Mouse (Mus musculus) brain, embryonic 14.5 days (tissue): ENCODE results near the gene Pvr. TPM values are rescaled to one million over a fixed set of nuclear protein-coding genes. Genes with fewer than 3 reads are reported as not detected.

ENCODE experiments used
- DNase-seq: peaks from one replicate; pipeline ENCODE4 v3.0.0-alpha.2; 2011; ENCODE audit warnings: low read depth
- CTCF ChIP-seq: fragments of 200-500 bp; IDR thresholded peaks from 2 replicates; pipeline ENCODE4 v1.5.1; 2012; ENCODE audit warnings: inconsistent platforms, mild to moderate bottlenecking, moderate library complexity, borderline replicate concordance; ENCODE audit not compliant: insufficient read depth, insufficient read length; ENCODE audit errors: extremely low read depth
- POLR2A ChIP-seq: fragments of 200-500 bp; IDR thresholded peaks from 2 replicates; pipeline ENCODE4 v1.6.1; 2012; ENCODE audit warnings: mild to moderate bottlenecking, inconsistent platforms, borderline replicate concordance; ENCODE audit not compliant: poor library complexity, insufficient read depth, insufficient read length, severe bottlenecking; ENCODE audit errors: extremely low read depth
- polyA plus RNA-seq: library from polyadenylated mRNA; depleted of rRNA; stranded (reverse); fragments of >200 nt; gene quantifications from 2 replicates; pipeline ENCODE4 v1.2.3, GENCODE M21; 2012; rRNA removed

Pvr gene
- polyA plus RNA-seq, result 8.1 and 11.9 TPM in 2 replicates

DNA sequence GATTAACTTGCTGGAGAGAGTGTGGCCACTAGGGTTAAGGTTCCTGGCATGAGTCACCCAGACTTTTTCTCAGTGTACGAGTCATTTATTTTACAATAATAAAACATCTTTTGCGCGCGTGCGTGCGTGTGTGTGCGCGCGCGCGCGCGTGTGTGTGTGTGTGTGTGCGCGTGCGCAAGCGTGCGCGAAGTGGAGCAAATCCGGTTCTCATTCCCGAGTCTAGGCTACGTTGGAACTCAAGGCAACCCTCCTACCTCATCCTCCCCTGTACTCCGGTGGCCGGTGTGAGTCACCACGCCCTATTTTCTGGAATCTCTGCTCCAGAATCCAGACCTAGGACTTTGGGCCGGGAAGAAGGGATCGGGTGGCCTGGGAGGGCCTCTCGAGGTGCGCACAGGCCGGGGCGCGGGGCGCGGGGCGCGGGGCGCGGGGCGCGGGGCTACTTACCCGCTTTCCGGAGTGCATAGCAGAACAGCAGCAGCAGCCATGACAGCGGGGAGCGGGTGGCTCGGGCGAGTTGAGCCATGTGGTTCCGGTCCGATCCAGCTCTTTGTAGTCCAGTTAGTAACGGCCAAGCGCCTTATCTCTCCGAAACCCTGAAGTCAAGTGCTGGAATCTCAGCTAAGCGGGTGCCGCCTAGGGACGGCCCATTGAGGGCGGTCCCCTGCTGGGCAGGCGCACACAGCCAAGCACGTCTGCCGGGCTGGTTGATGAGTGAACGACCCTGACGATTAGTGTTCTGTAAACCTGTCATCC, at the start of gene Pvr:
TSS of gene Pvr (minus strand) at position 655 of the 756 bp plus-strand sequence.
- DNase-seq, result peak; percentile 86
- TF ChIP-seq POLR2A, result no peak
- TF ChIP-seq CTCF, result peak; percentile 10; the same call in 1 of the 2 replicates

DNA sequence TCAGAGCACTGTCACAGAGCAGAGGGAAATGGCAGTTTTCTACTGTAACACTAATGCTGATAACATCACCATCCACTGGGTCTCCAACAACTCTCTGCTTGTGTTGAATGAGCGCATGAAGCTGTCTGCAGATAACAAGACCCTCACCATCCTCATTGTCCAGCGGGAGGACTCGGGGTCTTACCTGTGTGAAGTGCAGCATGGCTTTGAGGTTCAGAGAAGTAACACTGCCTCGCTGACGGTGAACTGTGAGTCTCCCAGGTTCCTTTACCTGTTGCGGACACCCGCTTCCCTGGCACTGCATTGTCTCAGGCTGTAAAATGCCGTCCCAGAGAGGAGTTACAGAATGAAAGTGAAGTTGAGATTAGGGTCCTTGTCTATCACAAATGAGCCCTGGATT, 49.2 kb upstream of the Pvr start:
- DNase-seq, result no peak
- TF ChIP-seq POLR2A, result no peak
- no peak for TF ChIP-seq CTCF

DNA sequence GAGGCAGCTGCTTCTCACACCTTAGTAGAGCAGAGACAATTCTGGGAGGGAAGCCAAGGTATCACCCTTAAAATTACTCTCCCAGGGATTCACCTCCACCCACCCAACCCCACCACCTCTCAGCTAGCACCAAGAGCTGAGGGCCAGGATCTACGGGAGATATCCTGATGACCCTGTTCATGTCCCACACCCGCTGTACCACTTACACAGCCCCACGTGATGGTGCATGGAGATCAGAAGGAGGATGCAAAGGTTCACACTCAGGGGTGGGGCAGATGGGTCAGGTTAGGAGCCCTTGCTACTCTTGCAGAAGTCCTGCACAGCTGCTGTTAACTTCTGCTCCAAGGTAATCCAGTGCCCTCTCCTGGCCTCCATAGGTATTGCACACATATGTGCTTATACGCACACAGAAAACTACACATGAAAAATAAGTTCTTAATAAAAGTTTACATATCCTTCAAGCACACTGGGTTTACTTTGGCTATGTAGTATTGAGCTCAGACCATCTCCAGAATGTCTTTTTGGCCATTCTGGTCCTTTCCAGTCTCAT, 48.7 kb upstream of the Pvr start:
- DNase-seq, result no peak

DNA sequence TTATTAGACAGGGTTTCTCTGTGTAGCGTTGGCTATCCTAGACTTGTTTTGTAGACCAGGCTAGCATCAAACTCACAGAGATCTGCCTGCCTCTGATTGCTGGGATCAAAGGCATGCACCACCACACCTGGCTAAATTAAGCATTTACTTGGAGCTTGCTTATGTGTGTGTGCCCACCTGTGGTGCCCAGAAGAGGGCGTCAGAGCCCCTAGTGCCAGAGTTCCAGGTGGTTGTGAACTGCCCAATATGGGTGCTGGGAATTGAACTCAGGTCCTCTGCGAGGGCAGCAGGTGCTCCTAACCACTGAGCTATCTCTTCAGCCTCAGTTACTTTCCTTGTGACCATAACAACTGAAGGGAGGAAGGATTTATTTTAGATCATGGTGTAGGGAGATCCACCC, 48.1 kb upstream of the Pvr start:
- DNase-seq, result no peak
- no peak for TF ChIP-seq POLR2A
- TF ChIP-seq CTCF, result no peak

More for the DNA sequence above, 48.7 kb upstream of the Pvr start:
- TF ChIP-seq POLR2A (no peak), CTCF (no peak)

DNA sequence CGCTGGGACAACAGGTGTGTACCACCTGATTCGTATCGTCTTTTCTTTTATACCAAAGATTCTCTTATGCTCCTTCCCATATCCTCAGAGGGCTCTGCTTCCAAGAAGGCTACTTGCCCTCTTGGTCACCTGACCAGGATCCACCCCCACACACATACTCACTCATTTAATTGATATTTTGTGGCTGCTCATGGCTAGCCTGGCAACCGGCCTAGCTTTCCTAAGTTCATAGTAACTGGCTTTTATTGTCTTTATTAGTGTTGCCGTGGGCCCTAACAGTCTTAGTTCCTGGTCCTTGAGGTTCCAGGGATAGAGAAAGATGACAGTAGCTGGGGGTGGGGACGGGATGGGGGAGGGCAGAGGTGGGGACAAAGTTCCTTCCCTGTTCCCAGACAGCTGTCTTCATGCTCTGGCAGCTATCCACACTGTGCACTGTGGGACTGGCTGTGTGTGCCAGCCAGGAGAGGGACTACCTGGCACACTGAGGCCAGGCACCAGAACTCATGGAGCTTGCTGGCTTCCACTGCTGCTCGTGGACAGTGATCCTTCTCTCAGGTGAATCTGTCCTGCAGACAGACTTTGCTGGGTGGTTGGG, 44.1 kb upstream of the Pvr start, which contains the start of gene Ceacam20:
TSS of gene Ceacam20 (plus strand) at position 428 of the 595 bp plus-strand sequence.
- no peak for DNase-seq
- TF ChIP-seq CTCF, result no peak
- TF ChIP-seq POLR2A, result no peak

DNA sequence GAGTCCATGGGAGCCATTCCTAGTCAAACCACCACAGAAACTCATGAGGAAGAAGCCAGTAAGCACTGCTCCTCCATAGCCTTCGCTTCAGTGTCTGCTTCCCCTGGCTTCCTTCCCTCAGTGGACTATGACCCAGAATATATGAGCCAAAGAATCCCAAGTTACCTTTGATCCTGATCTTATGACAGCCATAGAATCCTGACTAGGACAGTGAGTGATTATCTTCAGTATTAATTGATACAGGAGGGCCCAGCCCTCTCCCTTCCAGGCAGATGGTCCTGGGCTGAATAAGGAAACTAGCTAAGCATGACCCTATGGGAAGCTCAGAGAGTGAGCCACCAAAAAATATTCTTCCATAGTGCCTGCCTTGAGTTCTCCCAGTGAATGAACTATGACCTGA, 41.5 kb upstream of the Pvr start:
- no peak for TF ChIP-seq CTCF
- no peak for TF ChIP-seq POLR2A
- DNase-seq, result no peak

DNA sequence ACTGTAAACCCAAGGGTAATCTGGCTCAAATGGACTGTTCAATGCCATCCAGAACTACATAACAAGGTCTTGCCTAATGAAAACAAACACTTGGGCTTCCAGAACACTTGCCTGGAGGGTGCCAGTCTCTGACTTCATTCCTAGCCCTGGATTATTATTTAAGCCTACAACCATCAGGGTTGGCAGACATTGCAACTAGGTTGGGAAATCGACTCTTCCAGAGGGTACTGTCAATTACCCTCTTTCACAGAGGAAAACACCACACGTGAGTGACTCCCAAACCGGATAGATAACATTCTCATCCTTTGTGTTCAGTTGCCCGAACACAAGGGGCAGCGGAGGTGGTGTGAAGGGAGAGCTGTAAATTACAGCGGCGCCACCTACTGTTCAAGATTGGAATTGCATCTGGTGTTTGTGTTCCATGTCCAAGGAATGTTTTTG, 35.4 kb upstream of the Pvr start:
- DNase-seq, result peak; percentile 87
- TF ChIP-seq POLR2A, result no peak
- peak; percentile 85 for TF ChIP-seq CTCF

DNA sequence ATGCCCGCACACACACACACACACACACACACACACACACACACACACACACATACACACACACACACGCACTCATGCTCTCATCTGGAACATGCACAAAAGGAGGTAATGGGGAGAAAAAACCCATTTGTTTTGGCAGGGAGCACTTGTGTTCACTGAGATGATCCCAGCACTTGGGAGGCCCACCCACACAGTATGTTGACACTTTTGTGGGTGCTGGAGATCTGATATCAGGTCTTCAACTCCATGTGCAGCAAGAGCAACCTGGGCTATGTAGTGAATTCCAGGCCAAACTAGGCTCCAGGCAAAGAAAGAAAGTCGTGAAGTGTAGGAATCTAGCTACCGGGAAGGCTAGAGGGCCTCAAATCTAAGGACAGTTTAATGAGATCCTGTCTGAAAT, 34.9 kb upstream of the Pvr start:
- TF ChIP-seq POLR2A (no peak), CTCF (no peak)
- DNase-seq, result no peak

DNA sequence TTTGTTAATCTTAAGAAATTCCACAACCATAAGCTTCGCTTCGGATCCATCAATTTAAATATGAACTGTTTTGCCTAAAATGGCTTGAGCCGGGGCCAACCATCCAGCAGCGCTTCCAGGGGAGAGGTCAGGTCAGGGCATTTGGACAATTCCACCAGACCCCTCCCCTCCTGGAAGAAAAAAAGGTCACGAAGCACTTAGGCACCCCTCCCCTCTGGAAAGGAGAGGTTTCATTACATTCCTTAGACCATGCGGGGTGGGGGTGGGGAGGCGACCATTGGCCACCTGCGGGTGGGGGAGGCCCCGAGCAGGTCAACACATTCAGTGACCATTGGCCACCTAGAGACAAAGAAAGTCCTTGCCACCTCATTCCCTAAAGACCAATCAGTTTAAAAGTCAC, 32.1 kb upstream of the Pvr start:
- DNase-seq, result no peak
- TF ChIP-seq POLR2A, result no peak
- TF ChIP-seq CTCF, result no peak

DNA sequence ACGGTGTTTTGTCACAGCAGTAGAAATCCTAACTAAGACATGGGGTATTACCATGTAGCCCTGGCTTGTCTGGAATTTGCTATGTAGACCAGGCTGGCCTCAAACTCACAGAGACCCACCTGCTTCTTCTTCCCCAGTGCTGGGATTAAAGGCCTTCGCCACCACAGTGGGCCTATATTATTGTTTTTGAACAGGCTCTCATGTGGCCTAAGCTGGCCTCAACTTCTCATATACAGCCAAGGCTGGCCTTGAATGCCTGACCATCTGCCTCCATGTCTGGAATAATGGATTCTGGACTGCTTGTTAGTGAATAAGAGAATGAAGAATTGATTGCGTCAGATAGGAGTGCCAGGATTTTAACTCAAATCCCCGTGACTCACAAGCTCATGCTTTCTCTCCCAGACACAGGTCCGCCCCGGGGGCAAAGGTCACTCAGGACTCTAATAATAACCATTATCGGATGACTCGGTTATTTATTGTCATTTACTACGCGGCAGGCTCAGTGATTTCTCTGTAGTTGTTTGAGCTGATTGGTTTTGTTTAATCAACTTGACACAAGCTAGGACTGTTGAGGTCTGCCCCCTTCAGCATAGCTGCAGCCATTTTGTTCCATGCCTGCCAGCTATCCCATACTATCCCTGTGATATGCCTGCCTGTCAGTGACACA, 31.5 kb upstream of the Pvr start:
- DNase-seq, result peak; percentile 4
- TF ChIP-seq POLR2A, result no peak
- TF ChIP-seq CTCF, result no peak

DNA sequence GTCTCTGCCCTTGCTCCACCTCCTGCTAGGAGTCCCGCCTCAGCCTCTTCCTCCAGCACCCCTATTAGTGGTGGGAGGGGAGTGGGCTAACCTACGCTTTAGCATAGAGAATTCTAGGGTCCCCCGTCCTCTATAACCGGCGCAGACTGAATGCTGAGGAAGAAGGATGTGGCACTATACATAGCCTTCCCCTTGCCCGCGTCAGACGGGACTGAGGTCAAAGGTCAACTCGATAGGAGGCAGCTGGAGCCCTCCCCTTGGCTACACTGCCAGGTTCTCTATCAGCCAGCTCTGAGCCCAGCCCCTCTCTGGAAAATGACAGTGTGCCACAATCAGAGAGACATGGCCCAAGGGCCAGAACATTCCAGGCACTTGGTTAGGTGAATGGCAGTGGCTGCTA, 29.6 kb upstream of the Pvr start, which contains the start of gene Igsf23:
TSS of gene Igsf23 (minus strand) at position 168 of the 400 bp plus-strand sequence.
- DNase-seq, result no peak
- TF ChIP-seq CTCF (no peak), POLR2A (no peak)
